Mouse (Mus musculus) adrenal gland (tissue): ENCODE measurements at regions not wholly inside any gene's neighbourhood (a gene's known extent, or its start where the extent isn't known, plus 50 kb on each side); places are given as distances from the start of the nearest gene placed in this dataset.

Experiments
- intact Hi-C: fragments of 180-260 bp; cut with DNase I; formaldehyde crosslinking; loops from one replicate; pipeline ENCODE4 v1.15.1; 2025

GRCm38 (mm10) chr2:173415429-173415828 is 107.0 kb upstream of the 1700021F07Rik start:
- intact Hi-C loops: no loop called here

GRCm38 (mm10) chr2:173416921-173417320 is 105.5 kb upstream of the 1700021F07Rik start:
- intact Hi-C loops: no loop called here

- intact Hi-C loops: no loop called here
Observed at GRCm38 (mm10) chr2:173418951-173419350, 103.4 kb upstream of the 1700021F07Rik start.

GRCm38 (mm10) chr2:173419972-173420391 is 102.4 kb upstream of the 1700021F07Rik start:
- intact Hi-C loops: no loop called here

DNA sequence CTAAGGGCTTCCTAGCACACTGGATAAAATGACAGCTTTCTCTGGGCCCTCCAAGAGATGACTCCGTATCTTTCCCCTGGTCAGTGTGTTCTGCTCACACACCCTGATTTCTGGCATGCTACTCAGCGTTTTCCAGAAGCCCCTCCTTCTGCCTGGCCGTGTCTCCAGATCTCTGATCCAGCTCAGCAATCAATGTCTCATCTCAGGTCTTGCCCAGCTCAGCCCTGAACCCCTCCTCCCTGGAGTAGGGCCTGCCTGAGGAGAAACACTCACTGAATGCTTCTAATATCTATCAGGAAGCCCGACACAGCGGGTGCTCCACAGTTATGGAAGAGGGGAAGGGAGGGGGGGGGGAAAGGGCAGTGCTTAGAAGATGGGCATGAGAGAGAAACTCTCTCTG is 101.9 kb upstream of the 1700021F07Rik start:
- intact Hi-C loops: no loop called here

DNA sequence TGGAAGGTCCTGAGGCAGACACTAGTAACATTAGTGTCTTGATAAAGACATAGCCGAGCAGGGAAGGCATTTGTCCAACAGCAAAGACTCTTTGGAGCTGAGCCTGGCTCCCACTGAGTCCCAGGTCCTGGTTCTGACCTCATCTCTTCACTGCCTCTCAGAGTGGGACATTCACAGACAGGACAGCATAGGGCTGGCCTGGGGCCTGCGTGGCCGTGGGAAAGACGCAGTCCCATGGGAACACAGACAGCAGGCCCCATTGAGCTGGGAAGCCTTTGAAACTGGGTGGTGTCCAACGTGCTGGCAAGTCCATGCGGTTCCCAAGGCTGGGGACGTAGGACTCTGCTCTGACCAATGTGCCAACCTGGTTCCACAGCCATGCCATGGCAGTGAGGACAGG is 97.5 kb upstream of the 1700021F07Rik start:
- intact Hi-C loops: no loop called here

GRCm38 (mm10) chr2:173425754-173426153 is 96.6 kb upstream of the 1700021F07Rik start:
- intact Hi-C loops: no loop called here

DNA sequence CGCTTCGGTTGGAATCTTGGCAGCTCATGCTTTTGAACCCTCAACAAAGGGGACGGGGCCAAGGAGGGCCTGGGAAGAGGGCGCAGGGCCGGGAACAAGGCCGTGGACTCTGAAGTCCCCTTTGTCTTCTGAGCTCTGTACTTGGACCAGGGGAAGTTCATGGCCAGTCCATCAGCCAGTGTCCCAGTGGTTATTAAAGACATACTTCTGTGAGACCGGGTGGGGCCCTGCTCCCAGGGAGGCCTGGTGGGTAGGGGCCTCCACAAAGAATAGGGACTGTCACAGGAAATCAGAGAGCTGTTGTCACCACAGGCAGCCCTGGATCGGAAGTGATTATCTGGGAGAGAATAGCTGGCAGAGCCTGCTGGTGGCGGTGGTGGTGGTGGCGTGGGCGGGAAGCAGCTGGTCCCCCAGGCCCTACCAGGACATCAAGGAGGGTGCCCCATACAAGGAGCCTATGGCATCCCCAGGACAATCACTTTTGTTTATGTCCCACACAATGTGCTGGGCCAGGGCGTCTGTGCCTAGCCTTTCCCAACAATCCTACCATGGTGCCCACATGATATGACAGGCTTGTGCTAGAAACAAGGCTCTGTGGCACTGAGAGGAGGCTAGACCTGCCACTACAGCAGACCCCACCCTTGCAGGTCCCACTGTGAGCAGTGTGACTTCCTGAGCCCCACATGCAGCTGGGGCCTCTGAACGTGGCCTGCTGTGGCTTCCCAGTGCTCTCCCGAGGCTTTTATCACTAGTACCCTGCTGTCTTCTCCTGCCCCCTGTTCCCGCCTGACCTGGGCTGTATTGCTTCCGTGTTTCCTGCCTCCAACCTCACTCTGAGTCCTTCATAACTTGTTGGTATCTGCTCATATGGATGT is 96.0 kb upstream of the 1700021F07Rik start:
- intact Hi-C loops: no loop called here

GRCm38 (mm10) chr2:173427888-173428450 is 94.4 kb upstream of the 1700021F07Rik start:
- intact Hi-C loops: no loop called here

- intact Hi-C loops: no loop called here
Observed at GRCm38 (mm10) chr2:173431841-173432240, 90.5 kb upstream of the 1700021F07Rik start.

- intact Hi-C loops: no loop called here
Observed at GRCm38 (mm10) chr2:173432258-173432657, 90.1 kb upstream of the 1700021F07Rik start.

GRCm38 (mm10) chr2:173432886-173433624 is 89.3 kb upstream of the 1700021F07Rik start:
- intact Hi-C loops: no loop called here

DNA sequence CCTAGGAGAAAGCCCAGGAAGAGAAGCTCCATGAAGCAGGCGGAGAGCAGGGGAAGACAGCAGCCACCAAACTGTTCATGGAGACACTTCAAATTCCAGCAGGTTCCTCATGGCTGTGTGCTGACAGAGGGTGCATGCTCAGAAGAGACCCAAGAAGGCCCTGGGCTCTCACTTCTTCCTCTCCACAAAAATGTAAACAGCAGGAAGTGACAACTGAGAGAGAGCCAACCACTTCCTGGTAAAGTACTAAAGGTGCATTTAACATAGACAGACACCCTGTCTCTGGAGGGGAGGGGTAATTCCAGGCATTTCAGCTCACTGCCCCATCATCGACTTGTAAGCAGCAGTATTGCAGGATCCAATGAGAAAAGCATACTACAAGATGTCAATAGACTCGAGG is 85.8 kb upstream of the 1700021F07Rik start:
- intact Hi-C loops: no loop called here

DNA sequence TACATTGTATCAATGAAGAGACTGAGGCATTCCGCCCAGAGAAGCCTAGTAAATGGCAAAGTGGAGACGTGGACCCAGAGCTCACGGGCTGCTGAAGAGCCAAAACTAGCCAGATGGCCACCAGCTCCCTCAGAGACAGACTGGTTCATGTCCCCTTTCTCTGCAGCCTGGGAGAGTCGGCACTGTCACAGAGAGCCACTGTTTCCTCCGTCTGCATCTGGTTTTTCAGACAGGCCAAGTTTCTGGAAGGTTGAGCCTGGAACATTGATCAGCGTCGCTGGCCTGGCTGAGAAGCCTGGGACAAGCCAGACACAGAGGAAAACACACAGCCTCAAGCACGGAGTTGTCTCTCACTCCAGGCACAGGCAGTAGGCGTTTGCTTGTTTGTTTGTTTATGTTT is 83.4 kb upstream of the 1700021F07Rik start:
- intact Hi-C loops: no loop called here

- intact Hi-C loops: no loop called here
Observed at GRCm38 (mm10) chr2:173442056-173442455, 80.3 kb upstream of the 1700021F07Rik start.

GRCm38 (mm10) chr2:173443262-173443661 is 79.1 kb upstream of the 1700021F07Rik start:
- intact Hi-C loops: no loop called here

GRCm38 (mm10) chr2:173444386-173444785 is 78.0 kb upstream of the 1700021F07Rik start:
- intact Hi-C loops: no loop called here

- intact Hi-C loops: no loop called here
Observed at GRCm38 (mm10) chr2:173445039-173445438, 77.3 kb upstream of the 1700021F07Rik start.

- intact Hi-C loops: no loop called here
Observed at GRCm38 (mm10) chr2:173448546-173449187, 73.7 kb upstream of the 1700021F07Rik start.

- intact Hi-C loops: no loop called here
Observed at GRCm38 (mm10) chr2:173449198-173449597, 73.2 kb upstream of the 1700021F07Rik start.

DNA sequence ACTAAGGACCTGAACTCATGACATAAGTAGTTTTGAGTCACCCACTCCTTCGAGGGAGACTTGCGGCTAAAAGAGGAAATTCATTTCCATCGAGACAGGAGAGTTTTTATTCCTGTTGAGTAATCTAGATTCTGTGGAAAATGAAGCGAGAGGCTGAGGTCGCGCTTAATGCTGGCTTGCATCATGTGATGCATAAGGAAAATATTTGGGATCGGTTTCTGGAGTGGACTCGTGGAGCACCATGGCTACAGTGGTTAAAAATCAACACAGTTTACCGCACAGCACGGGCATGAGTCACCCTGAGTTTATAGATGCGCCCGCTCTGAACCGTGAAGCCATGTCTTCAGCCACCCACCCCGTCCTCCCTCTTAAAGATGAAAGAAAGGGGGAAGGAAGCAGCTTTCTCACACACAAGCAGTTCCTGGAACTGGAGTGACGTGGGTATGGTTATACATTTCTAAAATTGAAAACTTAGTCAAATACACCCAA is 70.3 kb upstream of the 1700021F07Rik start:
- intact Hi-C loops: loop anchor here (10.0 kb wide), 1 partner anchor 347 kb away; no protein-coding TSS in a partner anchor
